Mouse (Mus musculus) frontal cortex, postnatal 36 days (tissue): ENCODE measurements around the gene Rb1.

Source experiments
- DNase-seq, 2 experiments: peaks; one replicate each; pipeline ENCODE4 v3.0.0; 2022; ENCODE audit warnings: low spot score in 2 of 2

Gene Rb1

GRCm38 (mm10) chr14:73262210-73262609 is 63.4 kb downstream of the Rb1 start:
- no peak for DNase-seq

GRCm38 (mm10) chr14:73258181-73258580 is 67.4 kb downstream of the Rb1 start:
- DNase-seq, result no peak

DNA sequence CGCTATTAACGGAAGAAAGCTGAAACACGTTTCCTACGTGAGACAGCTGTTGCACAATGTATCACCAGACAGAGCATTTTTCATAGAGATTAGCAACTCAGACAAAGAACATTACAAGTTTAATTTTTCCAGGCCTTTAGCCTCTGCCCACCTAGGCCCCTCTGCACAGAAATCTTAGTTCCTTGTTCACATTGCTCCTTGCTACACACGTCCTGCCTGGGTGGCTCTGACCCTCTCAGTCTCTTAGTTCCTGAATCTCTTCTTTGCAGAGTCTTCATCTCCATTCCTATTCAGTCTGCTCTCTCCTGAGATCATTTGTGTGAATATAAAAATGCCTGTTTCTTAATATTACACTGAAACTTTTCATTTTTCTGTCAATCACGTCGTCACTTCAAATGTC is 68.3 kb downstream of the Rb1 start:
- DNase-seq, result no peak

DNA sequence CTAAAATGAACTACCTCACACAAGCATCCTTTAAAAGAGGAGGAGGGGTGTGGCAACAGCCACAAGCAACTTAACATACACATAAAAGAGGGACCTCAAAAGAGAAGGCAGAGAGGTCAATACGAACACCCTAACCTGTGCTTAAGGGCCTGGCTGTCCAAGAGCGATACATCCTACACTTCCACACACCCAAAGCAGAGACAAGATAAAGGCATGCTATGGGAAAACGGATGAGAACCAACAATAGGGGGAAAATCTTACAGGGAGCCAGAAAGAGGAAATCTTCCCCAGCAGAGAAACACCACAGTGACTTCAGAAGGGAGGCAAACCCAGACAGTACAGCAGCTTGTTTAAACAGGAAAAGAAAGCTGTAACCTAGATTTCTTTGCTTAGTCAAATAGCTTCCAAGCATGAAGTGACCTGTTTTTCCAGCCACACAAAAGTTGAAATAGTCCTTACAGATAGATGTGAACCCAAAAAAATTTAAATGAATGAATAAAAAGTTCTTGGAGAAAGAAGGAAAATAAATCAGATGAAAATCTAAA is 70.1 kb downstream of the Rb1 start:
- DNase-seq, result no peak

GRCm38 (mm10) chr14:73254412-73254811 is 71.2 kb downstream of the Rb1 start:
- DNase-seq, result no peak

DNA sequence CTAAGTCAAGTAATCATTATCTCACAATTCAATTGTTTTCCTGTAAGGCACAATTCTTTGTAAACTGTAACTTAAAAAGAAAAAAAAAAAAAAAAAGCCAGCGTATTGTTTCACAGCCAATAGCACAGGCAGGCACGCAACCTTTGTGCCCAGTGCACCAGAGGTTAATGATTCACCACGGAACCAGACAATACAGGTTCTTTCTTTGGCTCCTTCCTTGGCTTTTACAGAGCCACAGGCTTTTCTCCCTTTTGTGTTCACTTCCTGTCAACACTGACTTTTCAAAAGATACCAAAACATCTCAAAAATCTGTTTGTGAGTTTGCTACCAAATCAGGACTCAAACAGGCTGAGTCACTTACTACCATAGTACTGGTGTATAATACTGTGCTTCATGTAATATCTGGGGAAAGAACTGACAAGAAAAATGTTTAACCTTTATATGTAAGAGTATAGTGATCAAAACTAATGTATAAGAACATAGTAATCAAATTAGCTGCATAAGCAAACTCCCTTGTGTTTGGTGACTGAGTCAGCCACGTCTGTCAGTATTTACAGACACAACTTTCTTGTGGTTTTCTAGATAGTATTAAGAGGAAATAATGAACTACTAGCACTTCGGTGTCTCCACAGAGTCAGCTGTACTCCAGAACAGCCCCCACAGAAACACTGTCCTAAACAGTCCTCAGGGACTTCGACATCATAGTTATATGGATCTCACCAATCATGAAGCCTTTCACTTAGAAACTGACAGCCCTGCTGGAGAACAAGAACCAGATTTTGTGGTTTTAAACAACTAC is 72.0 kb downstream of the Rb1 start:
- no peak for DNase-seq

DNA sequence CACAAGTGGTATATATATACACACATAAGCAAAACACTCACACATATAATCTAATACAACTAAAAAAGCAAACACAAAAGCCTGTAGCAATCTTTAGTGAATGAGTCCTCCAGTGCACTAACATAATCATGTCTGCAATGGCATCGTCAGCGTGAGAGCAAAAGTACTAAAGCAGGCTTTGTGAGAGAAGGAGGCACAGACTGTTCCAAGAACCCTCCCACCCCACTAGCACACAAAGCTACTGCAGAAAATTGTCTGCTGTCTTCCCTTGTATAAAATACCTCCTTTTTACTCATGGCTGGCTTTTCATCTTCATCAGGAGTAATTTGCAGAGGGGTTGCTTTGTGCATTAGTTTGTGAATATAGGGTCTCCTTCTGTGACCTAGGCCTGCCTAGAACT is 73.3 kb downstream of the Rb1 start:
- DNase-seq, result peak in 1 of 2 experiments; percentile 7

GRCm38 (mm10) chr14:73250056-73250455 is 75.6 kb downstream of the Rb1 start:
- DNase-seq, result no peak

GRCm38 (mm10) chr14:73244061-73244597 is 81.5 kb downstream of the Rb1 start:
- no peak for DNase-seq

DNA sequence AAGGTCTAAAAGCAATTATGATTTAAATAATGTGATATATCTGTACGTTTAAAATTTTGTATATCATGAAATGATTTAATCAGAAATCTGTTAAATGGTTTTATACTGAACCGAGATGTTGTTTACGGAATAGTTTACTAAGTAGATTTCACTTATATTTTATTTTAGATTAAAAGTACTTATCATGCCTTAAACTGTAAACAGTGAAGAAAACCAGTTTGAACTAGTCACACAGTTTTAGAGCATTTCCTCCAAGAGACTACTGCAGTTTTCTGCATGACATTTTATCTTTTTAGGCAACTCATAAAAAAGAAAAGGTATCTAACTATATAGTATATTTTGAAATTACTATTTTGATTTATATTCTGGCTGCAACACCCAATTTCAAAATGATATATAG is 85.8 kb downstream of the Rb1 start:
- no peak for DNase-seq

DNA sequence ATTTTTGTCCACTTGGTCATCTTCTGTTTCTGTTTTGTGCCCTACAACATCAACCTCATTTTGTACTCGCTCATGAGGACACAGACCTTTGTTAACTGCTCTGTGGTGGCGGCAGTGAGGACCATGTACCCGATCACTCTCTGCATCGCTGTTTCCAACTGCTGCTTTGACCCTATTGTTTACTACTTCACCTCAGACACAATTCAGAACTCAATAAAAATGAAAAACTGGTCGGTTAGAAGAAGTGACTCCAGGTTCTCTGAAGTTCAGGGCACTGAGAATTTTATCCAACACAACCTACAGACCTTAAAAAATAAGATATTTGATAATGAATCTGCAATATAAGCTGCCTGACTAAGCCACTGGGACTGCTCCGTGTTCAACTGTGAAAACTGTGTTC is 86.3 kb downstream of the Rb1 start:
- no peak for DNase-seq

DNA sequence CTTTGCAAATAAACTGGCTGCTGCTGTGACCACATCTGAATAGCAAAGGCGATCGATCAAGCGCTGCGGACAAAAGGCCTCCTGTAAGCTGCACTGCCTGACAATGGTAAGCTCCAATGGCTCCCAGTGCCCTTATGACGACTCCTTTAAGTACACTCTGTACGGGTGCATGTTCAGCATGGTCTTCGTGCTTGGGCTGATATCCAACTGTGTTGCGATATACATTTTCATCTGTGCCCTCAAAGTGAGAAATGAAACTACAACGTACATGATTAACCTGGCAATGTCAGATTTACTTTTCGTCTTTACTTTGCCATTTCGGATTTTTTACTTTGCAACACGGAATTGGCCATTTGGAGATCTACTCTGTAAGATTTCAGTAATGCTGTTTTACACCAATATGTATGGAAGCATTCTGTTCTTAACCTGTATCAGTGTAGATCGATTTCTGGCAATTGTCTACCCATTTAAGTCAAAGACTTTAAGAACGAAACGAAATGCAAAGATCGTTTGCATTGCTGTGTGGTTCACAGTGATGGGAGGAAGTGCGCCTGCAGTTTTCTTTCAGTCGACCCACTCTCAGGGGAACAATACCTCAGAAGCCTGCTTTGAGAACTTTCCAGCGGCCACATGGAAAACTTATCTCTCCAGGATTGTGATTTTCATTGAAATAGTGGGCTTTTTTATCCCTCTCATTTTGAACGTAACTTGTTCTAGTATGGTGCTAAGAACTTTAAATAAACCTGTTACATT is 86.9 kb downstream of the Rb1 start:
- no peak for DNase-seq

GRCm38 (mm10) chr14:73237848-73238321 is 87.7 kb downstream of the Rb1 start, which contains the start of gene Lpar6:
Lpar6 (plus strand) TSS chr14:73237895.
- DNase-seq, result peak in 1 of 2 experiments; percentile 12

DNA sequence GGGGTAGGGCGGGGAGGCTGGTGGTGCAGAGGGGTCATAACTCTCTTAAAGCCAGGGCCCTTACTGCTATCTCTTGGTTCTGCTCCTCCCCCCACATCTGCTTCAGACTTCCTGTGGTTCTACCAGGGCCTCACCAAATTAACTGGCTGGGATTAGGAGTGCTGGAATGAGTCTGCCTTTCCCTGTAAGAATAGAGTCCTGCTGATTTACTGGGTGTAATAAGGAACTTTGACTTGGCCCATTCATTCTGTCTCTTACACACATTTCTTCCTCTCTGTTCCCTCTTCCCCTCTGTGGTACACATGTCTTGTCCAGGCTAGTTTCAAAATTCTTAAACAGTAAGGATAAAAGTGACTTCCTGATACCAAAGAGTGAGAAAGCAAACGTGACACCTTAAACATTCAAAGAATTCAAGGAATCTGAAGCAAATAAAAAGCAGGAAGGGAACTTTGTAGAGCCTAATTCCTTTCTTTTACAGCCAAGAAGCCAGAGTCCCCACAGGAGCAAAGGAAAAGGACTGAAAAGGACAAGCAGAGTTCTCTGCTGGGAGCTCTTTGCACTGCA is 91.1 kb downstream of the Rb1 start:
- DNase-seq, result no peak

DNA sequence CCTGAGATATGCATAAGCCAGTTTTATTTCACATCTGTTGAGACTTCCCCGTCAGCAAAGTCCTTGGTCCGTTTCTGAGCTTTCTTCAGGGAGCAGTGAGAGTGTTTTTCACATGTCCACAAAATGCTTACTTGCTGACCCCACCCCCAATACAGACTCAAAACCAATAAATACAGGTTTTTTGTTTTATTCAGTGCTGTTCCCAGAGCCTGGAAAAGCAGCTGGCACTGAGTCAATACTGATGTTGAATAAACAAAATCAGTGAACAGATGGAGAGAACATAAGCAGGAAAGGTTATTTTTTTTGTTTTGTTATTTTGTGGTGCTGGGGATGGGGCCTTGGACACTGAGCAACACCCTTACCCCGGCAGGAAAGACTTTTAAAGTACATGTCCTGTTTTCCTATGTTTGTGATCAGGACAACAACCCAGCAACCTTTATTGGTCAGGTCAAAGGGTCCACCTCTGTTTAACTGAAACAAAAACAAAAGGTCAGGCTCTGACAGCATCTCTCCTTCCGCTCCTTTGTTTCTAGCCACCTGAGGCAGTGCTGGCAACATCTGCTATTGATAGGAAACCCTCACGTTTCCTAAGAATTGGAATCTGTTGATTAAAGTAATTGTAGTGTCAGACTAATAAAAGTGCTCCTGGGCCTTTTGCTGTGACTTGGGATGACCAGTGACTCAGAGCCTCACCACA is 94.2 kb downstream of the Rb1 start:
- no peak for DNase-seq

DNA sequence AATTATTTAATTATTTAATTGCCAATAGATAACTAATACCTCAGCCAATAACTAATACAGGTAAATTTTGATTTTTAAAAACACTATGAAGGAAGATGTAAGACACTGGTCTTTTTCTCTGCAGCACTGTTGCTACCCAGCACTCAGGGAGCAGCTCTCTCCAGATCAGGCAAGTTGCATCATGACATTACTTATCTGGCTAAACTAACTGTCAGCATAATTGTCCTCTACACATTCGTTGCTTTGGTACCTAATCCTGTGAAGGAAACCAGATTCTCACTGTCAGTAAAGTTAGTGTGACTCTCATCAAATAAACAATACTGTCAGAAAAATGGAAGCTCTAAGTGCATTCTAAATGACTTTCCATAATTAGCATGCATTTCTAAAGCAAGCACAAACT is 98.8 kb downstream of the Rb1 start:
- DNase-seq, result no peak

DNA sequence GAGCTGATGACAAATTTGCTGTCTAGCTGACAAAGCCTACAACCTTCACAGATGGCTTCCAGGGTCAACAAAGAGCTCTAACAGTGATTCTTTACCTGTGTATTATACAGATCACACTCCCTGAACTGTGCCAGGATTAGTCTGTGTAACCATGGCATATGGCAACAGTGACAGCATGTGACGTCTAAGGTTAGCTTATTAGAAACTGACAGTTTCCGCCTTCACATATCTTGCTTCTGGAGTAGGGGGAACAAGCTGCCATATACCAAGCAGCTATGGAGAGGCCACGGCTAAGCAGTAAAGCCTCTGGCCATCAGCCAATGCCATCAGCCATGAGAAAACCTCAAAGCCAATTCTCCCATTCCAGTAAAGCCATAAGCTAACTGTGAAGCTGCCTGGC is 99.3 kb downstream of the Rb1 start:
- DNase-seq, result no peak

DNA sequence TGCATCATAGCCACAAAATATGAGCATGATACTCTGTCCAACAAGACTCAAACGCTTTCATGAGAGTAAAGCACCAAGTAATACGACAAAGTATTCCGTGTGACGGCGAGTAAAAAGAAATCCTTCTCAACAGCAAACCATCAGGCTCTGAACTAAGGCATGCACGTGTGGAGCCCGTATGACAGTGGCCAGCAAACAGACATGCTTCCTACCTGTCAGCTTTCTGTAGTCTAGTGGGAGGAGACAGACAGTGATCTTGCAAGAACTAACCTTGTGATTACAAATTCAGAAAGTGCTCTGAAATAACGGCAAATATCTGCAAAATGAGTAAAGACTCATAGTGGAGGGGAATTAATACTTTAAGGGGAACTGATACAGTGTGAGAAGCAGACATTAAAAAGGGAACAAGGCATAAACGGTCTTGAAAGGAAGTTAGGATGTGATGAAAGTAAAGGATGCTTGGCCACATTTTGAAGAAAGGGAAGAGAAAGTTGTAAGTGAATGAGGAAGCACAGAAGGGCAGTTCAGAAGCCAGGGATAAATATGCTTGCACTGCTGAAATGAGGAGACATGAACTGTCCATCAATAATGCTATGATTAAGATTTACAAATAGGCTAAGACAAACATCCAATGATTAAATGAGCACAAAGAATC is 103.2 kb downstream of the Rb1 start:
- no peak for DNase-seq

GRCm38 (mm10) chr14:73217062-73217461 is 108.6 kb downstream of the Rb1 start:
- DNase-seq, result no peak

- DNase-seq, result no peak
These were observed 114.1 kb downstream of the Rb1 start for GRCm38 (mm10) chr14:73211477-73211876.

GRCm38 (mm10) chr14:73210196-73210595 is 115.4 kb downstream of the Rb1 start:
- DNase-seq, result no peak
